Mouse (Mus musculus) embryonic fibroblast, embryonic 13.5 days (primary cell): Measurements from ENCODE around the gene Nckap5.

Experiments used
- CTCF ChIP-seq: IDR thresholded peaks from 2 replicates; pipeline ENCODE4 v1.5.1; 2011; ENCODE audit warnings: mild to moderate bottlenecking, control low read depth, low read length, moderate library complexity, borderline replicate concordance; ENCODE audit not compliant: insufficient read depth
- POLR2A ChIP-seq: IDR thresholded peaks from 2 replicates; pipeline ENCODE4 v1.6.1; 2011; ENCODE audit warnings: low read depth, mild to moderate bottlenecking, control low read depth, low read length, moderate library complexity

DNA sequence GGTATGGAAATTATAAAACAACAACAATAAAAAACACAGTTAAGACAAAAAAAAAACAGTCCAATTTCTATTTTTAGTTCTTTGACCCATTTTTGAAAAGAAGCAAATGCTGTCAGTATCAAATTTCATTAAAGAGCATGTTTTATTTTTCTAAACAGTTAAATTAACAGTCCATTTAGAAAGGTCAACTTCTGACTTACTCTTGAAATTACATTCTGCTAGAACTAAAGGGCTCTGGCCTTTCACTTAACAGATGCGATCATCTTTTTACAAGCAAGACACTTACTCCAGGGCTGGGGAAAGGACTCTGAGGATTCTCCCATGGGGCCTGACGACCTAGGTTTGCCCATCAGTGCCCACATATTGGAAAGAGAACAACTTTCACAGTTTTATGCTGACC is 359.2 kb downstream of the Nckap5 start:
- no peak for TF ChIP-seq CTCF
- no peak for TF ChIP-seq POLR2A
